Mouse (Mus musculus): ENCODE results near the gene Sec61a2.

Gene Sec61a2

DNA sequence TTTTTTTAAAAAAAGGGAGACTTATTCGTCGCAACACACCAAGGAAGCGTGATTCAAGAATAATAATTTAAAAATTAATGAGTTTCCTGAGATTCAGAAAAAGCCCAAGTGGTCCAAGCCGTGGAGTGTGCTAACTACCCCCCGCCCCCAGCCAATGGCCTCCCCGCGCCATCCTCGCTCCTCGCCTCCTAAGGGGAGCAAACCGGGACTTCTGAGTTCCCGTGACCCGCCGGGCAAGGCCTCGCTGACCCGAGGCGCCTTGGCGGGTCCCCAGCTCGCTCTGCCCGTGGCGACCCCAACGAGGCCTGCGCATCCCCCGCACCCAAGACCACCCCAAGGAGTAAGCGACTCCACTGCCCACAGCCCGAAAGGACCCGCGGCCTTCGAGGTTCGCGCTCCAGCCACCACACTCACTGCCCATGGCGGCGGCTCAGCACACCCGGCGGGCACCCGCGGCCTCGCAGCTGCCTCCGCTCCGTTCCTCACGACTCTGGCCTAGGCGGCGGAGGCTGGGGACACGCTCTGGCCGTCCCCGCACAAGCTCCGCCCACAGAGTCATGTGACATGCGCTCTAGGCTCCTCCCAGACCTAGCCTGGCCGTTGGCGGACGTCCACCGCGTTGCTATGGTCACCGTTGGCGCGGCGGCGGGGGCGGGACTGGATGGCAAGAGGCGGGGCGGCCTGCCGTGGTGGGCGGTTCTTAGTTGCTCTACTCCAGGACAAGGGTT lies at the start of gene Sec61a2:
Gene Sec61a2 (minus strand): TSS at position 590 of the 728 bp plus-strand sequence.
- DNase-seq (ENCODE audit: low read depth, low spot score), result peak; percentile 95

DNA sequence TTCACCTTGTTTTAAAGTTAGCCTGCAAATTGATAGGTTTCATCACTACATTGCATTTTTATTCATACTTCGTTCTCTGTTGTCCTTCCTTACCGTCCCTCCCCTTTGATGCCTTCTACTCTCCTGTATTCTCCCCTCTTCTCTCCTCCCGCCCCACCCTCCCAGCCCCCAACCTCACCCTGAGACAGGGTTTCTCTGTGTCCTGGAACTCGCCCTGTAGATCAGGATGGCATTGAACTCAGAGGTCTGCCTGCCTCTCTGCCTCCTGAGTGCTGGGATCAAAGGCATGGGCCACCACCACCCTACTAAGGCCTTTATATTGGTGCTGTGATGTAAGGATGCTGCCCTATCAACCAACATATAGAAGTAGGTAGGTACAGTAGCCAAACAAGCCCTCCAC lies 47.8 kb upstream of the Sec61a2 start:
- DNase-seq (ENCODE audit: low read depth, low spot score), result no peak

DNA sequence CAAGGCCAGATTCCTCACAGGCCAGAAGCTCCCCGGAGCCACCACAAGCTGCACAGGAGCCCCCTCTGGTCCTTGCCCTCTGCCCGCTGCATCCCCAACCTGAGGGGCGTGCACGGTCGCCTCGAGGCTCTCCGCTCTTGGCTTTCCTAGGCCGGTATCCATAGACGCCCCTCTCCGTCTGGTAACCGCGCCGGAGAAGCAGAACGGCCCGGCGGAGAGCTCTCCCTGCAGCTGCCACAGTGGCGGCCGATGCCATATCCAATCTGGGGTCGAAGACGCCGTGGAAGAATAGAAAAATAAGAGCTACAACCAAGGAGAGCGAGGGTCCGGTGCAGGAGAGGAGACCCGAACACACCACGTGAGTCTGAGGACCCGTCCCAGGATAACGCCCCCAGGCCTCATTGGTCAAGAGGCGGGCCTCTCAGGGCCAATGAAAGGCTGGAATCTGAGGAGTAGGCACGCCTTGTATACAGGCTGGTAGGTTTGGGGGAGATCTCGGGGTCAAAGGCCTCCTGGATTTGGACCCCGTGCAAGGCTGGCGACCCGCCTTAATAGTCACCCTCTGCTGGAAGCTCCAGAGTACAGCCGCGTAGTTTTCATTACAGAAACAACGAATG lies 47.3 kb upstream of the Sec61a2 start, which contains the start of gene Dhtkd1:
Gene Dhtkd1 (minus strand): TSS at position 377 of the 617 bp plus-strand sequence.
- peak; percentile 93 for DNase-seq (ENCODE audit: low read depth, low spot score)

DNA sequence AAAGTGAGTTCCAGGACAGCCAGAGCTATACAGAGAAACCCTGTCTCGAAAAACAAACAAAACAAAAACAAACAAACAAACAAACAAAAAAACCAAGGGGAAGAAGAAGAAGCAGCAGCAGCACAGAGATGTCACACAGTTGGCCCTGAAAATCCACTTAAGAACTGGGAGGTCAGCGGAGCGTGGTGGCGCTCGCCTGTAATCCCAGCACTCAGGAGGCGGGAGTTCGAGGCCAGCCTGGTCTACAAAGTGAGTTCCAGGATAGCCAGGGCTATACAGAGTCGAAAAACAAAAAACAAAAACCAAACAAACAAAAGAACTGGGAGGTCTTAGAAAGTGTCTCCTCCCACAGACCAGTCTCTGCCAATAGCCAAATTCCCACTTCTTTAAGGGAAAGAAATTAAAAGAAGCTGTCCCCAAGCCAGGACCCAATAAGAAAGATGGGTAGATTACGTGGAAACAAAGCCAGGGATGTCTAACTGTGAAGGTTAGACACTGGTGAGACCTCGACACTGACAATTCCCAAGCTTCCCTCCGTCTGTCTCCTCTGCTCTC lies 46.7 kb upstream of the Sec61a2 start:
- peak; percentile 55 for DNase-seq (ENCODE audit: low read depth, low spot score)

DNA sequence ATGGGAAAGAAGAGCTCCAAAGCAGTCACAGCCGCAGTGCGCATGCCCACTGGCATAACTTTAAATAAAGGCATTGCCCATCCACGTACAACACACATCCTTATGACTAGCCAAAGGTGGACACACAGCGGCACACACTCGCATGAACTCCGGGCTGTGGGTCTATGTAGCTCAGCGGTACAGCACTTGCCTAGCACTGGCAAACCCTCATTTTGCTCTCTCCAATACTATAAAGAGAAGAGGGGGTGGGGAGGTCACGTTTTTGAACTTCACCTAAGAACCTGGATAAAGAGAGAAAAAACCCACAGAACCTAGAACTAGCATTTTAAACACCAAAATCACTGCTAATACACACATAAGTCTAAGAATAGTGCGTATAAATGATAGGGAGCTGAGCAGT lies 45.7 kb upstream of the Sec61a2 start:
- no peak for DNase-seq (ENCODE audit: low read depth, low spot score)

DNA sequence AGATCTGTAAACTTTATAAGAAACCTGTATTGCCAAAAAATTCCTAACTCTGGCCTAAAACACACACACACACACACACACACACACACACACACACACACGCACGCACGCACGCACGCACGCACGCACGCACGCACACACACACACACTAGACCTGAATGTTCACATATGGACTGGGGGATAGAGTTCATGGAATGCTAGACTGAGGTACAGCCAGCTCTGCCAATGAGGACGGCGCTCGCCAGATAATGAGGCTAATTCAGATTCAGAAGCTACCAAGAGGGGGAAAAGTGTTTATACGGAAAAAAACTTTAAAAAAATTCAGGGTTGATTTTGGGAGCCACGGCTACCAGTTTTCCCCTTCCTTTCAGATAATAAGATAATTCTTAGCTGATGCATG lies 44.7 kb upstream of the Sec61a2 start:
- peak; percentile 39 for DNase-seq (ENCODE audit: low read depth, low spot score)

DNA sequence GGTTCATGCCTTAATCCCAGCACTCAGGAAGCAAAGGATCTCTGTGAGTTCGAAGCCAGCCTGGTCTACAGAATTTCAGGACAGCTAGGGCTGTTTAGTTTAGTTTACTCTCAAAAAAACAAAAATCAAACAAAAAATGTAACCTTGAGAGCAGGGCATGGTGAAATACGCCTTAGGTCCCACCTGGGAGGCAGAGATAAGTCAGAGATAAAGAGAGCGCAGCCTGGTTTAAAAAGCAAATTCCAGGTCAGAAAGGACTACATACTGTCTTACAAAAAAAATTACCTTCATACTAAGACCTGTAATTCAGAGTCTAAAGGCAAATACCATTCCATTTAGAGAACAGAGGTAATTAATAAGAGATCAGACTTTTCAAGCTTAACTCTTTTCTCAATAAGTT lies 44.1 kb upstream of the Sec61a2 start:
- DNase-seq (ENCODE audit: low read depth, low spot score), result no peak

DNA sequence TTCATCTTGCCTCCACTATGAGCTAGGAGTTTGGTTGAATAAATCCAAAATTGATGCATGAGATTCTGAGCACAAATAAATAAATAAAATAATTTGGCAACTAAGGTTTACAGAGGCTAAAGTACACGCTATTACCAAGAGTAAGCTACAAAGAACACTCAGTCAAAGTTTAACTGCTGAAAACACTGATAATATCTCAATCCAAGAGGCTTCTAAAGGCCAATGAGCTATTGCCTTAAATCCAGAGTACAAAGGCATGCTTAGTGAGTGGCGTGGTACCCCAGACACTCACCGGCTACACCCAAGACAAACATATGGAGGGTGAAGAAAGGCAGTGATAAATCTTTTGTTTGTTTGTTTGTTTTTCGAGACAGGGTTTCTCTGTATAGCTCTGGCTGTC lies 41.3 kb upstream of the Sec61a2 start:
- DNase-seq (ENCODE audit: low read depth, low spot score), result no peak

DNA sequence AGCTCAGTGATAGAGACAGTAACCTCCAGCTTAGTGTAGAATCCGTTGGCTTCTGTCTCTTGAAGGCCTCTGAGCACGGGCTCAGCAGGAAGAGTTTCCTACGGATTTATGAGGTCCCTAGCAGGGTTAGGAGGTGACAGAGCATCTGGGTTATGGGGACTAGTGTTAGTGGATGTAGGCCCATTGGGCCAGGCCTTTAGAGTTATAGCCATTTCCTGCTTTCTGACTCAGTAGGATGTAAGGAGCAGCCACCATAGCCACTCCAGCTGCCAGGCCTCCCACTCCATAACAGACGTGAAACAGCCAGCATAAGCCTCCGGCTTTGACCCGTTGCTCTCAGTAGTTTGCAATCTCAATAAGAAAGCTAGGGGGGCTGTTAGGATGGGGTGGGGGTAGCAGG lies 40.8 kb upstream of the Sec61a2 start:
- DNase-seq (ENCODE audit: low read depth, low spot score), result no peak

DNA sequence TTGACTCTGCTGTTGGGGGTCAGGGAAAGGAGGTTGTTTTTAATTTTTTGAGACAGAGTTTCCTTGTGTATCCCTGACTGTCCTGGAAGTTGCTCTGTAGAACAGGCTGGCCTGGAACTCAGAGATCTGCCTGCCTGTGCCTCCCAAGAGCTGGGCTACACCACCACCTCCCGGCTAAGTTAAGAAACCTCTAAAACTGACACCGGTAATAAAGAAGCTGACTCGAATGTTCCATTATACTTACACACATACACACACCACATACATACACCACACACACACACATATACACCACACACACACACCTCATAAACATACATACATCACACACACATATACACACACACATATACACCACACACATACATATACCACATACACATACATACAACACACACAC lies 39.7 kb upstream of the Sec61a2 start:
- DNase-seq (ENCODE audit: low read depth, low spot score), result no peak

DNA sequence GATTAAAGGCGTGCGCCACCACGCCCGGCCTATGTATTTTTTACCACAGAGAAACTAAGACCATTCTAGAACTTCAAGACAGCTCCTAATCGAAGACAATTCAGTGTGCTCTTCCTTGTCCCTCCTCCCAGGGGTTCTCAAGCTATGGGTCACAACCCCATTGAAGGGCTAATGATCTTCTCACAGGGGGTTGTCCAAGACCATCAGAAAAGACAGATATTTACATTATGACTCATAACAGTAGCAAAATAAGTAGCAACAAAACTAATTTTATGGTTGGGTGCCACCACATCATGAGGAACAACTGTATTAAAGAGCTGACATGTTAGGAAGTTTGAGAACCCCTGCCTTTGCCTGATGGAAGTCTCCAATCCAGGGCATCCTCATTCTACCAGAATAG lies 36.7 kb upstream of the Sec61a2 start:
- DNase-seq (ENCODE audit: low read depth, low spot score), result no peak

DNA sequence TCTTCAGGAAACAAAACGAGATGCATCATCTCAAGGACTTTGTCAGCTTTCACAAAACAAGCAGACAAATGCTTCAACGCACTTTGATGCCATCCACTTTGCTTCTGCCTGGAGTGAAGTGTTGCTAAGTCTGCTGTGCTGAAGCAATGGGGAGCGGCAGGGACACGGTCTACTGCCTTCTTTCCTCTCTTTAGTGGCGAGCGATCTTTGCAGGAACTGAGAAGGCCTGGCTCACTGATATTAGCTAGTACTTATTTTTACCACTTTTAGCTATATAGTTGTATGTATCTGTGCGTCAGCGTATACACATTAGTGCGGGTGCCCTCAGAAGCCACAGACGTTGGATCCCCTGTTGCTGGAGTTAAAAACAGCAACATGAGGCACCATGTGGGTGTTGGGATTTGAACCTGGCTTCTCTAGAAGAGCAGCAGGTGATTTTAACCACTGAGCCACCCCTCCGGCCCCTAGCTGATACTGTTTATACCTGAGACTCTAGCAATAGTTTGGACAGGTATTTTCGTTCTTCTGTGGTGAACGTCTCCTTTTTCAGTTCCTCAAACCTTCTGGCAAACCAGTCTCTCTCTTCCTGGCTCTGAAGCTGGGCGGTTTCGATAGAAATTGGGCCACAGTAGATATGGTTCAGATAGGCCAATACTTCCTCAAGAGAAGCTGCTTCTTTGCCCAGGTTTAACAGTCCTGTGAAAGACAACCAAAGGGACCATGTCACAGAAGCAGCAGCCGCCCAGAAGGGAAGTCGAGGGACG lies 35.2 kb upstream of the Sec61a2 start:
- DNase-seq (ENCODE audit: low read depth, low spot score), result no peak

DNA sequence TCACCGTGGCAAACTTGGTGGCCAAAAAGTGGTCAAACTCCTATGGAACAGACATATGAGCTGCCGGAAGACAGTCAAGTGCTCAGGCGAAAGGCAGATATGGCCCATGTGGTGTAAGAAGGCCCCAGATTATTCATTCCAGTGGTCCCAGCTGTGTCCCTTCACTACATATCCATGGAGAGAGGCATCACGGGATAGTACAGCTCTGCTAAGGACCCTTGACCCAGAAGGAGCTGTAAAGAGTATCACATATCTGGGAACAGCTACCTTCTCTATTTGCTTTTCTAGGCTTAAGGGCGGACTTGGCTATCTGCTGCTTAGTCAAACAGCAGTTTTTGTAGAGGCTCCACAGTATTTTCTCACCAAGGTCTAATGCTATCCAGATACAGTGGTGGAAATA lies 34.6 kb upstream of the Sec61a2 start:
- DNase-seq (ENCODE audit: low read depth, low spot score), result no peak

DNA sequence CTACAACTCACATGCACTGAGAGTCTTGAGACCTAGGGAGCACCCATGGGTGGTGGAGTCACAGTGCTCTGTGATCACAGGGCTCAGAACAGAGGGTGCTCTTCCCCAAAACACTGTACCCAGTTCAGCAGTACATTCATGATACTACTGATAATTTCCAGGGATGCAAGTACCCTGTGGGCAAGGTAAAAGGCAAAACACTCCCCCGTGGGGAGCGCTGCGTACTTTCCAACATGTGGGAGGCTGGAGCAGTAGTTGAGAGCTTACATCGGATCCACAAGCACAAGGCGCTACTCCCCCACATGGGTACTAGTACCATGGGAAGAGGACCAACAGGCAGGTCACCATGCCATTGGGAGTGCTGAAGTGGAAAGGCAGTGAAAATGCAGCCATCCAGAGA lies 32.2 kb upstream of the Sec61a2 start:
- DNase-seq (ENCODE audit: low read depth, low spot score), result no peak

DNA sequence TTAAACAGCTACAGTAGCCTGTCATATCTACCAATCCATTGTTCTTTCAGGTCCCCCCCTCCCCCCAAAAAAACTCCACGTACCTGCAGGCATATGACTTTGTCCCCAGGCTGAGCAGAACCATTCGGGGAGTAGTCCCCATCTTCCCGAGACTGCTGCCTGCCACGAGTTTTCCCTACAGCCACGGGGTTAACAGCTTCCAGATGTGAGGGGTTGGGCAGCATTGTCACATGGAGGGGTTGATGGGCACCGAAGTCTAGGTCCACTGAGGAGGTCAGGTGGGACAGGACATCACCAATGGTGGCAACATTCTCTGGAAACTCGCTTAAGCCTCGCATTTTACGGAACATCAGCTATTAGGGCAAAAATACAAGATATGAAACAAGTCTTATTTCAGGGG lies 28.6 kb upstream of the Sec61a2 start:
- no peak for DNase-seq (ENCODE audit: low read depth, low spot score)

DNA sequence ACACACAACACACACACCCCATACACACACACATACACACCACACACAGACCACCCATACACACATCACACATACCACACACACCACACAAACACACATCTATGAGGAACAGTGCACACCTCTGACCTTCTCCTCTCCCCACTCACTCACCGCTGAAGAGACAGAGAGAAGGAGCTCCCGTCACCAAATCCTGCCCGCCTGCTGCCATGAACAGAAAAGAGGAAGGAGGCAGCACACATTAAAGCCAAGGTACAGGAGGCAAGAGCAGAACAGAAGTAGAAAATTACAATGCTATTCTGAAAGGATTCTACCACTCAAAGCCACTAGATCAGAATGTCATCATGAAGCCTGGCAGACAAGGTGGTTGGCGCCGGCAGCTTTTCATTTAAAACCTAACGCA lies 27.6 kb upstream of the Sec61a2 start:
- DNase-seq (ENCODE audit: low read depth, low spot score), result no peak

DNA sequence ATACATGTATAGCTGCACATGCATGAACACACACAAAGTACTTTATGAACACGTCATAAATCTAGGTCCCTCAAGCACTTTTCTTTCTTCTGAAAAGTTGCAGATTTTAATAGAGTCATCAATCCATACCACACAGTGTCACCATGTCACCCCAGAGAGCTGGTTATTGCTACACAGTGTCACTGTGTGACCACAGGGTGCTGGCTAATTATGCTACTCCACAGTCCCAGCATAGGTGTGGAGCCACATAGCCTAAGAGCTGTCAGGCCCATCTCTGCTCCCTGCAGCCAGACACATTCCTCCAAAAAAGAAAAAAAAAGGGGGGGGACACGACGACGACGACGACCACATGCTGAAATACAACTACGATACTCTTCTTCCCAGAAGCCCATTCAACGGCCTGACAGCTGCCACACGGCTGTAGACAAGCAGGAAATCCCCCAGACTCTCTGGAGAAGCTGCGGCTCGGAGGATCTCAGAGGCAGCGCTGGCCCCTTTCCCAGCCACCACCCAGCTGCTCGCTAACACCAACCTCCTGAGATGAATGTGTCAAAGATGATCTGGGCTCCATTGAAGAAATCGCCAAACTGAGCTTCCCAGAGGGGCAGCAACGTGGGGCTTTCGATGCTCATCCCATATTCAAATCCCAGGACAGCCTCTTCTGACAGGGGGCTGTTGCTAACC lies 16.2 kb upstream of the Sec61a2 start:
- DNase-seq (ENCODE audit: low read depth, low spot score), result no peak

DNA sequence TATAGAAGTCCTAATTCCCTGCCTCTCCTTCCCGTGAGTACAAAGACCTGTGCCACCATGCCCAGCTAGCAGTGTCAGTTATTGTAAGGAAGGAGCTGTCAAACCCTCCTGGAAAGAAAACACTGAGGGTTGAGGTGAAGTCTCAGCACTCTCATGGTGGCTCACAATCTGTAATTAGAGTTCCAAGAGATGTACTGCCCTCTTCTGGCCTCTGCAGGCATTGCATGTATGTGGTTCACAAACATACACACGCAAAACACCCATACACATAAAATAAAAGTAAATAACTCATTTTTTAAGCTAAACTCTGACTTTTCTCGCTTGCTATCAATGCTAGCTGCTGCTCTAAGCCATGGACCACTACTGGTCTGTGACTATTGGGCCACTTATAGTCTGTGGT lies 11.4 kb upstream of the Sec61a2 start:
- peak; percentile 72 for DNase-seq (ENCODE audit: low read depth, low spot score)

DNA sequence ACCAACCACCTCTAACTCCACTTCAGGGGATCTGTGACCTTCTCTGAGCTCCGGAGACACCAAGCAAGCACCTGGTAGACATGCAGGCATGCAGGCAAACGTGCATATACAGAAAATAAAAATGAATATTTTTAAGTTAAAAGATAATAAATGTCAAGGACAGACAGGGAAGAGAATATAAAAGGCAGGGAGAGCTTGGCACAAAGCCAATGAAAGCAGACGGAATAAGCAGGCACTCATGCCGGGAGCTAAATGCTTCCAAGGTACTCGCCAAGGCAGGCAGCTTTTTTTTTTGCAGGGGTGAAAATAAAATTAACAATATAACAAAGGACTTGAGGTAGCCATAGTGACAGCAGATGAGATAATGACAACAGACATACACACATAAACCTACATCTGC lies 10.9 kb upstream of the Sec61a2 start:
- no peak for DNase-seq (ENCODE audit: low read depth, low spot score)

DNA sequence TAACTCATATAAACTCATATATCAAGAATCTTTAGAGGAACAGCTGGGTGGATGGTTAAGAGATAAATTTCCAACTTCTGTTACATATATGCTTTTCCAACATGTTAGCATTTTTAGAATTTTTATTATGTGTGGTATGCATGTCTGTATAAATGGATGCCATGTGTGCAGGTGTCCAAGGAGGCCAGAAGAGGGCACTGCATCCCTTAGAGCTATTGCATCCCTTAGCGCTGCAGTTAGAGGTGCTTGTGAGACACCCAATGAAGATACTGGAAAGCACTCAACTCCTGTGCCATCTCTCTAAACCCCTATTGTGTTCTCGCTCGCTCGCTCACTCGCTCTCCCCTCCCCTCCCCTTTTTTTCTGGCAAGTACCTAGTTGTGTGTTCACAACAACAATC lies 4.9 kb upstream of the Sec61a2 start:
- DNase-seq (ENCODE audit: low read depth, low spot score), result peak; percentile 75

DNA sequence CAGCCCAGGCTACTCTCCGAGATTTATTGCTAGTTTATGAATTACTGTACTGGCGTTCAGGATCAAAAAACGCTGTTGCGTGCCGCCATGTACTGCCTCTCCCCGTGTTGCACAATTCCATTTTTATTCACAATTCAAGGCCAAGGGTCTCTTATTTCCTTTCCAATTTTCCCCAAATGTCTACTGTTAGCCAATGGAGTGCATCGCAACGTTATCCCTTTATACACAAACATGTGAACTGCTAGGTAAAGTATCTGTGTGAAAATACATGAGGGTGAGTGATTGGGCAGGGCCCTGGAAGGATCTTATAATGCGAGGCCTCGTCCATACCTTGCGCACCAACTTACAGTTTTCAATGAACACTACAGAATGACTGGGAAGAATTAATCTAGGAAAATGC lies 936 bp downstream of the Sec61a2 start:
- DNase-seq (ENCODE audit: low read depth, low spot score), result no peak

DNA sequence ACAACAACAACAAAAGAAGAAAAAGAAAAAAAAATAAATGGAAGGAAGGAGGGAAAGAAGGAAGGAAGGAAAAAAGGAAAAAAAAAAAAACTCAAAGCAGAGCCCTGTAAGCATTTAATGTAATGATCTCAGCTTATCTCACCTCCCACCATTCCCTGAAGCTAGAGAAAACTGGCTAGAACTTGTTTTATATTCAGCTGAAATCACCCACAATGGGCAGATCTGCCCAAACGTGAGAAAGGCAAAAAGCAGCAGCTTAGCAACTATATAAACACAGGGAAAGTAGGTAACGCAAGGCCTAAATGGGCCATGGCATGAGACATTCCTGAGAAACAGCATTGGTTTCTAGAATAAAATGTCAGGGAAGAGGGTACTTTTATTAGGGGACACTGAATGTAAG lies 5.8 kb downstream of the Sec61a2 start:
- no peak for DNase-seq (ENCODE audit: low read depth, low spot score)
